Mouse (Mus musculus) spleen, postnatal 4 days (tissue): ENCODE measurements around the gene Gcg.

Experiments used
- DNase-seq, 2 experiments: peaks; one replicate each; pipeline ENCODE4 v3.0.0; 2022; ENCODE audit warnings: low spot score in 2 of 2

The Gcg gene

DNA sequence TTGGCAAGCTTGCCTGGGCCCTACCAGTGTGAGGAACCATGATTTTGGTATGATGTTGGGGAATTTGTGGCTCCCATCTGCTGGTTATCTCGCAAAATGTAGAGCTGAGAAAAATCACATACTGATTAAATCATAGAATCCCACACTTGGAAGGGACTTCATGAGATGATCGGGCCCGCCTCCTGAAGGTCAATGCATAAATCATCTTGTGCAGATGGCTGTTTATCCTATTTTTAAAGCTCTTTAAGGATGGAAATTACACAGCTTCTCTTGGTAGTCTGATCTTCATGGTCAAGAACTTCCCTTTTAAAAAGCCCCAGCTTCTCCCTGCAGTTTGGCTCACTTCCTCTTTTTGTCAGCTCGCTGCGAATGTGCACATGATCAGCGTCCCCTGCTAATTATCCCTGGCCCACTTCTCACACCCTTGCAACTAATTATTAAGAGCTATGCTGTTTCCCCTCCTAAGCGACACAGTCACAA is 23.2 kb downstream of the Gcg start:
- DNase-seq, result peak; percentile 35 to 56

DNA sequence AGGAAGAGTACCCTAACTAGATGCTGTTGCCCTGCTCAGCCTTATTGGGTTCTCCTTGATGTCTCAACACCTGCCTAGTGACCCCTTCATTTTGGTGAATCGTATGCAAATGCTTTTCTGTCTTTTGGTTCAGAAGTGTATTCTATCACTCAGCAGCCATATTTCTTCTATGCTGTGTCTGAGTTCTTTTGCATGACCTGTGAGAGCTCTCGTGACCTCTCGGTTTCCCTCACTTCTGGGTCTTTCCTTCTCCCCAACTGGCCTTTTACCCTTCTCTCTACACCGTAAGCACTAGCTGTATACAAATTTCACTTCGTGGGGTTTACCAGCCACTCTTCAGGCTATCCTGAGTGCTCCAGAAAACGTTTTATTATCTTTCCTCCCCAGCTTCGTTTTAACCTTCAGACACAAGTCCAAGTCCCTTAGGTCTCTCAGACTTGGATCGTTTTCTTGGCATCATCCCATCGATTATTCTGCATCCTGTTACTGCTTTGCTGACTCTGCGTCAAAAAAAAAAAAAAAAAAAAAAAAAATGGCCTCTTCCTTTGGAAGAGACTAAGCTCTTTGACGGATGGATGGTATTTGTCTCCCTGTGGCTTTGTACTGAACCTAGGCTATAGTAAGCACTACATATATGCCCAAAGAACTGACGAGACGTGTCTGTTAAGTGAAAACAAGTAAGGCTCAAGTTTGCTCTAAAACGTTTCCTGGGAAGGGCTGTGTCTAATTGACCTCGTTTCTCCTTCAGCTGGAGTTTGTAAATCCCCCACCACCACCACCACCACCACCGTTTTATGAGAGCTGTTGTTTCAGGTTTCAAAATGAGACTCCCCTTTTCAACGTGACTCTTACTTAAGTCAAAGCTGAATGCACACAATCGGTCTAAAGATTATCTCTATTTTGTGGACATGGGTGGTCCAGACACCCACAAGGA is 23.9 kb downstream of the Gcg start:
- DNase-seq, result peak in 1 of 2 experiments; percentile 45

DNA sequence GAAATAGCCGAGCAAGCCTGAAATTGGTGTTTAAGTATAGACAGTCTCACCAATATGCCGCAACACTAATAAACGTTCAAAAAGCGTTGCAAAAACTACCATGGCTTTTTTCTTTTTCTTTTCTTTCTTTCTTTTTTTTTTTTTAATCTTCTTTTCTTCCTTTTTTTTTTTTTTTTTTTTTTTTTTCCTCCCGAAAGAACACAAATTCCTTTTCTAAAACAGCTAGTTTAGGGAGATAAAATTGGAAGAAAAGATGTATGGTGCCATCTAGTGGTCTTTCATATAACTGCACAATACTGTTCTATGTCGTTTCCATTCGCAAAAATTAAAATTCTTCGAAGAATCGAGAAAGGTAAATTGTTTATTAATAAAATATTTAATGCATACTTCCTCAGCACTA is 25.4 kb downstream of the Gcg start:
- no peak for DNase-seq

DNA sequence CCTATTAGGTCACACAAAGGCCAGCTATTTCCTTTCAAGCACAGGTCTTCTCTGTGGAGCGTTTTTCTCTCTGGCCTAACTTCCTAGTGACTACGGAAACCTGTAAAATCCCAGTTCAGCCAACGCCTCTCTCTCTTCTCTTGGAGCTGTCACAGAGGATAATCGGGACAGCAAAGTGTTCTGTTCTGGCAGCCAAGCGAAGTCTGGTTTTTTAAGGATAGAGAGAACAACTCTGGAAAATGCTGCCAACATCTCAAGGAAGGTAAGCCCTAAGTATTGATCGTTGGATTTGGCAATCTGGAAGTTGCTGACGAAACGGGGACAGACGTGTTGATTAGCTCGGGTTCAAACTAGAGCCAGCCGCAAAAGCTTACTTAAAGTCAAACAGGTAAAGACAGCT is 28.5 kb downstream of the Gcg start:
- no peak for DNase-seq

DNA sequence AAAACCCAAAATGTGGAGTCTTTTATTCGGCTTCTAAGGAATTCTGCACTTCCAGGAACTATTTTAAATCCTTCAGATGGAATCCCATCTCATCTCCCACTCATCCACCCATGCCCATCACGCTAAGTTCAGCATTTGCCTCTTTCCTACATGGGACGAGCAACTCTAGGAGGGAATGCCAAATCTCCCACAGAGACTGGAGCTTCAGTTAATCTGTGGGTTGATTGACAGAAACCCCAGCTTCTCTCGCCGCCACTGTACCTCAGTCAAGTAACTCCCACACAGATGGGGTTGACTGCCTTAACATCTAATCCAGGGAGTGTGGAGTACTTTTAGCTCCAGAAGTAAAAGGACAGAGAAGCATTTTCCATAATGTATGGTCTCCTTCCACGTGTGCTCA is 29.4 kb downstream of the Gcg start:
- DNase-seq, result peak in 1 of 2 experiments; percentile 24

DNA sequence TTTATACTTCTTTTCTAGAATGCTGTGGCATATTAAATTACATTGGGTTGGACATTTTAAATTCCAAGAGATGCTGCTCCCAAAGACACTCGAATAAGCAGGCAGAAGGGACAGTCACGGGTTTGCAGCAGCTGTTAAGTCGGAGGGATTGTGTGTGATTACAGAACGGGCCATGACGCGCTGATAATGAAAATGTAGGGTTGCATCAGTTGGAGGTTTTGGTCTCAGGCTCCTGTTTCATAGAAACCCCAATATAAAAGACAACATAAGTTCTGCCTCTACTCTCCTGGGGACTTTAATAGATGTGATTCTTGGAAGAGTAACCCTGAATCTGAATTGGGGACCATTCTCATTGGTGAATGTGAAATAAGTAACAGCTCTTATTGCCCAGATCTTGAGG is 33.1 kb downstream of the Gcg start:
- DNase-seq, result peak in 1 of 2 experiments; percentile 16

DNA sequence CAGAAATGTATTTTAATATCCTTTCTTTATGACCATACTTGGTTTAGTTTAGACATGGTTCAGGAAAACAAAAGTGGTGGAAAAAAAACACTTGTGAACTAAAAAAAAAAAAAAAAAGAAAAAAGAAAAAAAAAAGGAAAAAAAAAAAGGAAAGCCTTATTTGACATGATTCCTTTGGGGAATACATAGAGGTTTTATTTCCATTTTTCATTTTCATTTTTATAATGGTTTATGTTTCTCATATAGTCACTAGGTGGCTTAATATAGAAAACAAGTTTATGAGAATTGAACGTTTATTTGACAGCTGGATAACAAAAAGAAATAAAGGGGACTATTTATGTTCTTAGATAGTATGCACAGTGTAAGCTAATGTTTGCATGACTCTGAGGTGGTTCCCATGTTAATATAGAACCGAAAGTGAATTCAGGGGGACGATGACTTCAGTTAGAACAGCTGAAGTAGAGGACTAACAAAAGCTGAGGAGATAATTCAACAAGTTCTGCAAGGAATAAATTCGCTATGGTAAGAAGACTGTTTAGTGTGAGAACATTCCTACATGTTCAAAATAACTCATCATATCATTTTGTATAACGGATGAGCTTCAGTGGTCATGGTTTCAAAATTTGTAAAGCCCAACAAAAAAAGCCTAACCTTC is 33.6 kb downstream of the Gcg start:
- no peak for DNase-seq

DNA sequence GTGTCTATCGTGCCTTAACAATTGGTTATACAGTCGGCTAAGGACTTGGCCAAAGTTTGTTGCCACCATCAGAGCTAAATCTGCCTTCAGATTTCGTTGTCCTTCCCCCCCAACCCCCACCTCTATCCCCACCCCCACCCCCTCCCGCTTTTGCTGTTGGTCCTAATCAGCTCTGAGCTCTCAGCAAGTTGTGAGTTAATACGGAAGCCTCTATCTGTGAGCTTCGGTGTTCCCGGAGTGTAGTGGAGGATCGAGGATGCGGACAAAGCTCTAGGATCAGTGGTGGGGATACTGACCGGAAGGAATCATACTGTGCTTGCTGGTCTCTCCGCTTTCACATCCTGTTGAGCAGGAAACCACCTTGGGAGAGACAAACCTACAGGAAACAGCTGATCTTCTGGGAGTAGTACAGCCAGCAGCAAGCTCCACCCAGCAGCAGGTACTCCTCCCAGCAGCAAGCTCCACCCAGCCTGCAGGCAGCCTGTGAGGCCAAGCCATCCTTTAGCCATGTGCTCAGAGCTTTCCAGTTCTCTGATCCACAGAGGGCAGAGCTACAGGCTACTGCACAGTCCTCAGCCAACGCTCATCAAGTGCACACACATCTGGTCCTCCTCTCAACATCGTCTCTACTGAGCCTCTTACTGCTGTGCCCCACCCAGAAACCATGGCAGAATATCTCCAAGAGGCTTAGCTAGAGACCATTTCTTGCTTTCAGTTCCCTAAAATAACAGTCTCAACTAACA is 42.5 kb downstream of the Gcg start:
- DNase-seq, result peak; percentile 63 to 79

DNA sequence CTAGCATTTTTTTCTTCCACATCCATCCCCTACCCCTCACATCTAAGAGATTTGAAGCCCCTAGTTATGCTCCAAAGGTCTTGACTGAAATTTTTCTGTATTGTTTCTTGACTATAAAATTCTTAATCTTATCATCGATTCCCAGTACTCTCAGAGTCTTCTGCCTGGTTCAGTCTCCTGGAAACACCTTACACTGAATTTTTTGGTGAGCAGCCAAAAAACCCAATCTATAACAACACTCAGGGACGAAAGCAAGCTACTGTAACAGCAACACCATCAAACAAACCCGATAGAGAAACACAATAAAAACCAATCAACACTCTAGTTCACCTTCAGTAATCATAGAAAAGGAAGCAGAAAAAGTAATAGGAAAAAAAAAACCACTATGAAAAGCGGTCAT is 43.4 kb downstream of the Gcg start:
- no peak for DNase-seq

DNA sequence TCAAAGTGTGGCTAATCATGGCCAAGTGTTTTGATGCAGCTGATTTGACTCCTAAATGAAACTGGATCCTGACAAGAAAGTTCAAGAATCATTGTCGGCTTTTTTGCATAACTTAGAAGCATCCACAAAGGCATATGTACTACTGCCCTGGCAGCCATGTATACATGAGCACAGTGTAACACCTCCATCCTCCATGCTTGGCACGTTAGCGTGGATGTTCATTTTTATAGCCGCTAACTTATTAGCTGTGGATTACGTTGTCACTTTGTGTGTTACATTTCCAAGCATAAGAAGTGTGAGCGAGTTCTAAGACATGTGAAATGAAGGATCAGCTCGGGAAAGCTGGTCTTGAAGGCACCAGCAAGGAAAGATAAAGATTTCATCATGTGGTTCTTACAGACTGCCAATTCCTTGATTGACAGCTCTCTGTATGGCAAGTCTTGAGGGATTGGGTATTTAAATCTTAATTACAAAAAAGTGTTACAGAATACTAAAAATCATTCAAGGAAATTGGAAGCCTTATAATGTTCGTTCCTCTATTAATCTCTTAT is 52.1 kb downstream of the Gcg start:
- no peak for DNase-seq

DNA sequence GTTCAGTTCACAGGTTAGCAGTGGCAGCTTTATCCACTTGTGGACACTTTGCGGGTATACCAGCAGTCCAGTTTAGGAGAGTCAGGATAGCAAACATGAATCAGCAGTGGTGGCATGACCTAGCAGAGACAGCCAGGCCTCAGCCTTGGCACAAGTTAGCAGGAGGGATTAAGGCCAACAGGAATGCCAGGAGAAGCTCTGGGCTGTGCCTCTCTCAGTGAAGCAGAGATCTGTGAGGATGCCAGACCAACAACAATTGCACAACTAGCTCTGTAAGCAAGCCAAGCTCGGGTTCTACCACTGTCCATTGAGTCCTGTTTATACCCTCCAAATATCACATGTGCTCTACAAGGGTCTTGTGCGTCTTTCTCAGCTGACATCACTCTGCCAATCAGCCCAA is 57.5 kb downstream of the Gcg start:
- no peak for DNase-seq
